Comparison of ENCODE assay signal across 10 mouse cellular contexts in genomic region chr7:101062246-101062645, GRCm38 (mm10). TPM values are rescaled to one million over a fixed set of nuclear protein-coding genes. Genes with fewer than 3 reads are reported as not detected.
DNase-seq lines count a peak whose midpoint lies in the region; ATAC-seq and TF ChIP-seq lines count a peak whose summit lies in the region.
"Had no signal": no experiment of that assay in that cellular context is flagged by ENCODE, and none has a peak within 500 bp of the region (broad histone marks: within the 10 kb centered on the region; RNA-seq: fewer than 3 reads in every experiment).

No protein-coding gene starts in this region.

- H3K4me1 ChIP-seq in limb, embryonic 12.5 days (replicated peaks) = 0 out of 2 replicates have a peak, but pooled peaks cover 4% of the 10 kb centered on the region
- H3K4me1 ChIP-seq in limb, embryonic 10.5 days = peaks cover 5% of the 10 kb centered on the region; the same call in 1 of the 2 replicates
- H3K4me1 ChIP-seq in heart, embryonic 10.5 days = peaks cover 14% of the 10 kb centered on the region
- no peaks in the 10 kb centered on the region for H3K4me1 ChIP-seq in limb, embryonic 14.5 days (ENCODE audit: control insufficient read depth, insufficient read depth, low read length)
- H3K4me1 ChIP-seq in kidney, embryonic 15.5 days = peaks cover 9% of the 10 kb centered on the region

- no peaks in the 10 kb centered on the region for H3K9me3 ChIP-seq in limb, embryonic 12.5 days
- no peaks in the 10 kb centered on the region for H3K9me3 ChIP-seq in limb, embryonic 10.5 days (replicated peaks)
- H3K9me3 ChIP-seq in heart, embryonic 10.5 days = no peaks in the 10 kb centered on the region
- H3K9me3 ChIP-seq in limb, embryonic 14.5 days (ENCODE audit: control insufficient read depth, low read length) = no peaks in the 10 kb centered on the region
- H3K9me3 ChIP-seq in kidney, embryonic 15.5 days (replicated peaks) = no peaks in the 10 kb centered on the region
- H3K9me3 ChIP-seq: embryonic facial prominence, embryonic 13.5 days had no signal

- no peaks in the 10 kb centered on the region for H3K27me3 ChIP-seq in limb, embryonic 12.5 days
- H3K27me3 ChIP-seq in limb, embryonic 10.5 days (ENCODE audit: low read depth, poor library complexity, severe bottlenecking) = peaks cover 7% of the 10 kb centered on the region; the same call in 1 of the 2 replicates
- H3K27me3 ChIP-seq in heart, embryonic 10.5 days (ENCODE audit: insufficient read depth, poor library complexity, severe bottlenecking) = peaks cover 7% of the 10 kb centered on the region; the same call in 1 of the 2 replicates
- no peaks in the 10 kb centered on the region for H3K27me3 ChIP-seq in limb, embryonic 14.5 days (ENCODE audit: control insufficient read depth, insufficient read depth, low read length)
- no peaks in the 10 kb centered on the region for H3K27me3 ChIP-seq in kidney, embryonic 15.5 days
- H3K27me3 ChIP-seq: embryonic facial prominence, embryonic 13.5 days had no signal

- no peak overlapping the region for H3K9ac ChIP-seq in limb, embryonic 12.5 days (replicated peaks)
- H3K9ac ChIP-seq in limb, embryonic 14.5 days (ENCODE audit: low read depth, low read length, severe bottlenecking) = no peak overlapping the region
- no peak overlapping the region for H3K9ac ChIP-seq in kidney, embryonic 15.5 days
- H3K9ac ChIP-seq: embryonic facial prominence, embryonic 13.5 days had no signal

- H3K27ac ChIP-seq in limb, embryonic 12.5 days = peak overlapping the region; percentile 29; the same call in 1 of the 2 replicates
- H3K27ac ChIP-seq in limb, embryonic 10.5 days = no peak overlapping the region
- H3K27ac ChIP-seq in heart, embryonic 10.5 days = peak overlapping the region; percentile 23
- peak overlapping the region; percentile 55; the same call in 1 of the 2 replicates for H3K27ac ChIP-seq in limb, embryonic 14.5 days (replicated peaks; ENCODE audit: low read depth, low read length)
- H3K27ac ChIP-seq in kidney, embryonic 15.5 days = no peak overlapping the region
- H3K27ac ChIP-seq: embryonic facial prominence, embryonic 13.5 days had no signal

- no peak overlapping the region for H3K4me3 ChIP-seq in limb, embryonic 12.5 days (replicated peaks)
- H3K4me3 ChIP-seq in limb, embryonic 10.5 days = no peak overlapping the region
- H3K4me3 ChIP-seq in heart, embryonic 10.5 days = no peak overlapping the region
- no peak overlapping the region for H3K4me3 ChIP-seq in limb, embryonic 14.5 days (replicated peaks; ENCODE audit: low read length)
- H3K4me3 ChIP-seq in kidney, embryonic 15.5 days (replicated peaks) = no peak overlapping the region
- H3K4me3 ChIP-seq: embryonic facial prominence, embryonic 13.5 days had no signal

- H3K36me3 ChIP-seq in limb, embryonic 12.5 days = no peaks in the 10 kb centered on the region
- H3K36me3 ChIP-seq in limb, embryonic 10.5 days = no peaks in the 10 kb centered on the region
- no peaks in the 10 kb centered on the region for H3K36me3 ChIP-seq in heart, embryonic 10.5 days
- no peaks in the 10 kb centered on the region for H3K36me3 ChIP-seq in limb, embryonic 14.5 days (ENCODE audit: control insufficient read depth, insufficient read depth, low read length)
- H3K36me3 ChIP-seq in kidney, embryonic 15.5 days = no peaks in the 10 kb centered on the region
- H3K36me3 ChIP-seq: embryonic facial prominence, embryonic 13.5 days had no signal

- DNase-seq in limb, embryonic 10.5 days (ENCODE audit: low spot score) = no peak
- peak; percentile 32 for DNase-seq in cerebellum, adult 9-11 months
- DNase-seq in heart, embryonic 10.5 days (ENCODE audit: low spot score) = no peak
- DNase-seq in limb, embryonic 14.5 days (ENCODE audit: low spot score) = no peak
- no peak for DNase-seq in thymus, postnatal 10 days (ENCODE audit: low spot score in 2 of 2)
- DNase-seq in B cell, adult 2 months = no peak

- H3K4me2 ChIP-seq in limb, embryonic 12.5 days = no peak overlapping the region
- no peak overlapping the region for H3K4me2 ChIP-seq in limb, embryonic 14.5 days (replicated peaks; ENCODE audit: low read depth, low read length, severe bottlenecking)
- H3K4me2 ChIP-seq in kidney, embryonic 15.5 days = no peak overlapping the region

- WGBS in limb, embryonic 12.5 days = 89% methylated on average over 6 of the region's 6 CpGs
- WGBS in limb, embryonic 10.5 days = 85% methylated on average over 6 of the region's 6 CpGs
- WGBS in heart, embryonic 10.5 days = 80% methylated on average over 6 of the region's 6 CpGs
- 78% methylated on average over 6 of the region's 6 CpGs for WGBS in limb, embryonic 14.5 days
- WGBS in kidney, embryonic 15.5 days = 86% methylated on average over 6 of the region's 6 CpGs

- ATAC-seq in limb, embryonic 12.5 days (ENCODE audit: insufficient number of reproducible peaks, insufficient read depth, low FRiP score, low TSS enrichment, low read depth) = 0 out of 2 replicates have a peak, but pooled peaks have one; percentile 31
- ATAC-seq in limb, embryonic 14.5 days (ENCODE audit: low FRiP score, low read depth) = peak; percentile 37; the same call in 1 of the 2 replicates
- ATAC-seq in kidney, embryonic 15.5 days (replicated peaks; ENCODE audit: low FRiP score) = no peak

- no peak for TF ChIP-seq POLR2A in limb, embryonic 14.5 days (IDR thresholded peaks at IDR 0.05; ENCODE audit: borderline replicate concordance, extremely low read depth, insufficient read depth, insufficient read length)

RNA-seq across cellular contexts. Expression of gene Fchsd2, which starts 30.4 kb away (rescaled TPM):
- 25.1 and 27.9 TPM in 2 replicates for polyA plus RNA-seq in limb, embryonic 12.5 days (2016; fragmentation: Nextera tagmentation; extraction: Ambion mirVana)
- 16.1 and 21.5 TPM in 2 replicates for polyA plus RNA-seq in limb, embryonic 10.5 days (2016; fragmentation: Nextera tagmentation; extraction: Ambion mirVana)
- polyA plus RNA-seq in heart, embryonic 10.5 days (2016; fragmentation: Nextera tagmentation; extraction: Ambion mirVana) = 14.2 and 17.3 TPM in 2 replicates
- 21.9 and 22.0 TPM in 2 replicates for polyA plus RNA-seq in limb, embryonic 14.5 days (2012; rRNA removed)
- 19.9 and 24.5 TPM in 2 replicates for polyA plus RNA-seq in limb, embryonic 14.5 days (2014; fragmentation: Nextera tagmentation; extraction: Ambion mirVana)
- polyA plus RNA-seq in kidney, embryonic 15.5 days (2015; fragmentation: Nextera tagmentation; extraction: Ambion mirVana) = 25.7 and 27.1 TPM in 2 replicates

RNA-seq across cellular contexts. Expression of gene P2ry2, which starts 49.6 kb away (rescaled TPM):
- polyA plus RNA-seq in limb, embryonic 12.5 days (2016; fragmentation: Nextera tagmentation; extraction: Ambion mirVana) = 0.76 and 1.1 TPM in 2 replicates
- polyA plus RNA-seq in limb, embryonic 10.5 days (2016; fragmentation: Nextera tagmentation; extraction: Ambion mirVana) = 0.49 and 0.51 TPM in 2 replicates
- 1.0 and 1.1 TPM in 2 replicates for polyA plus RNA-seq in heart, embryonic 10.5 days (2016; fragmentation: Nextera tagmentation; extraction: Ambion mirVana)
- 2.0 and 2.1 TPM in 2 replicates for polyA plus RNA-seq in limb, embryonic 14.5 days (2012; rRNA removed)
- polyA plus RNA-seq in limb, embryonic 14.5 days (2014; fragmentation: Nextera tagmentation; extraction: Ambion mirVana) = 2.2 and 3.2 TPM in 2 replicates
- 1.1 and 1.5 TPM in 2 replicates for polyA plus RNA-seq in kidney, embryonic 15.5 days (2015; fragmentation: Nextera tagmentation; extraction: Ambion mirVana)
- polyA plus RNA-seq: neural tube, embryonic 14.5 days had no signal

Comparison
In these comparisons a context has a peak if more than half of its experiments do, and no peak if none do; other contexts are left out.
1. H3K27ac ChIP-seq: peak in limb, embryonic 12.5 days (single experiment), heart, embryonic 10.5 days (single experiment) and limb, embryonic 14.5 days (single experiment); none in limb, embryonic 10.5 days (single experiment) and kidney, embryonic 15.5 days (single experiment).